Mouse (Mus musculus): ENCODE measurements at regions not wholly inside any gene's neighbourhood (a gene's known extent, or its start where the extent isn't known, plus 50 kb on each side); places are given as distances from the start of the nearest gene placed in this dataset.

GRCm38 (mm10) chr3:20984146-20984545 is 617.2 kb upstream of the Agtr1b start:
- ATAC-seq (replicated peaks; ENCODE audit: low FRiP score, low TSS enrichment, poor library complexity, severe bottlenecking): no peak

GRCm38 (mm10) chr3:20973077-20973476 is 606.1 kb upstream of the Agtr1b start:
- ATAC-seq (replicated peaks; ENCODE audit: low FRiP score, low TSS enrichment, poor library complexity, severe bottlenecking): no peak

All from megakaryocyte-erythroid progenitor cell, adult 5-6 weeks (primary cell).